11 mouse cellular contexts compared by ENCODE assay signal in the genomic region with DNA sequence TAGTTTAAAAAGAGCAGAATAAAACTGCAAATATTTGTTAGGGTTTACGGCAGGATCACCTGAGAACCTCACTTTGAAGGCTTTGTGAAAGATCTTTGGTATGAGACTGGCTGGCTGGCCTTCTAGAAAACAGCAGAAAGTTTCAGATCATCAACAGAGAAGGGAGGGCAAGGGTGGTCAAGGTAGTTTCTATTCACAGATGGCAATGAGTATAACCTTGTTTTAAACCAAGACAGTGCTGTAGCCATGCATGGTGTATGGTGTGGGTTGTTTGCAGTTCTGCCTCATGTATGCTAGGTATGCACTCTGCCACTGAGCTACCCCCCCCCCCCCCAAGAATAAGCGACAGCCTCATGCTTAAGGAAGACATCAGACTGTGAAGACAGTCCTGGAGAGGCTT. TPM values are rescaled to one million over a fixed set of nuclear protein-coding genes. Genes with fewer than 3 reads are reported as not detected.
DNase-seq lines count a peak whose midpoint lies in the region; ATAC-seq and TF ChIP-seq lines count a peak whose summit lies in the region.
"Had no signal": no experiment of that assay in that cellular context is flagged by ENCODE, and none has a peak within 500 bp of the region (broad histone marks: within the 10 kb centered on the region; RNA-seq: fewer than 3 reads in every experiment).

No protein-coding gene starts in this region.

- no peaks in the 10 kb centered on the region for H3K27me3 ChIP-seq in heart, adult 2 months (ENCODE audit: control insufficient read depth, insufficient read depth, low read length)
- H3K27me3 ChIP-seq in embryonic facial prominence, embryonic 14.5 days (replicated peaks; ENCODE audit: control insufficient read depth, insufficient read depth, low read length): no peaks in the 10 kb centered on the region
- H3K27me3 ChIP-seq in limb, embryonic 14.5 days (ENCODE audit: control insufficient read depth, insufficient read depth, low read length): no peaks in the 10 kb centered on the region

- 21% methylated on average over 2 of the region's 2 CpGs for WGBS in heart, adult 2 months
- WGBS in embryonic facial prominence, embryonic 14.5 days: 63% methylated on average over 2 of the region's 2 CpGs
- 62% methylated on average over 2 of the region's 2 CpGs for WGBS in limb, embryonic 14.5 days

- H3K9me3 ChIP-seq in embryonic facial prominence, embryonic 14.5 days (ENCODE audit: control insufficient read depth, low read length): no peaks in the 10 kb centered on the region
- no peaks in the 10 kb centered on the region for H3K9me3 ChIP-seq in limb, embryonic 14.5 days (ENCODE audit: control insufficient read depth, low read length)

- DNase-seq in heart, adult 2 months: no peak
- DNase-seq in heart, adult 8-10 months (ENCODE audit: low spot score): no peak
- peak; percentile 44 for DNase-seq in 3T3-L1 (ENCODE audit: low read depth, low spot score)
- DNase-seq in embryonic facial prominence, embryonic 14.5 days (ENCODE audit: low spot score): no peak
- no peak for DNase-seq in limb, embryonic 14.5 days (ENCODE audit: low spot score)
- no peak for DNase-seq in cerebellum, postnatal 4 days (ENCODE audit: low spot score in 2 of 2)
- no peak for DNase-seq in embryo, embryonic 9.5 days (ENCODE audit: extremely low spot score)
- DNase-seq: adrenal gland, postnatal 10 days; layer of hippocampus, adult 9-11 months; thymus, adult 2 months had no signal

- H3K79me2 ChIP-seq in heart, adult 2 months (replicated peaks; ENCODE audit: control insufficient read depth, insufficient read depth, low read length): peaks cover 8% of the 10 kb centered on the region

- TF ChIP-seq EP300 in heart, adult 2 months (IDR thresholded peaks at IDR 0.05; ENCODE audit: insufficient read depth, low read depth, low read length): no peak

- H3K36me3 ChIP-seq in heart, adult 2 months (ENCODE audit: control insufficient read depth, insufficient read depth, low read length): peaks cover 25% of the 10 kb centered on the region
- H3K36me3 ChIP-seq in embryonic facial prominence, embryonic 14.5 days (ENCODE audit: control insufficient read depth, insufficient read depth, low read length): peaks cover 15% of the 10 kb centered on the region
- peaks cover 17% of the 10 kb centered on the region for H3K36me3 ChIP-seq in limb, embryonic 14.5 days (ENCODE audit: control insufficient read depth, insufficient read depth, low read length)

- H3K27ac ChIP-seq in heart, adult 2 months: peak overlapping the region; percentile 100
- no peak overlapping the region for H3K27ac ChIP-seq in embryonic facial prominence, embryonic 14.5 days (replicated peaks; ENCODE audit: low read depth, low read length)
- no peak overlapping the region for H3K27ac ChIP-seq in limb, embryonic 14.5 days (replicated peaks; ENCODE audit: low read depth, low read length)

- H3K4me3 ChIP-seq in heart, adult 2 months: peak overlapping the region; percentile 65
- peak overlapping the region; percentile 96 for H3K4me3 ChIP-seq in embryonic facial prominence, embryonic 14.5 days (ENCODE audit: low read depth, low read length)
- H3K4me3 ChIP-seq in limb, embryonic 14.5 days (replicated peaks; ENCODE audit: low read length): peak overlapping the region; percentile 84

- no peak for ATAC-seq in embryonic facial prominence, embryonic 14.5 days (ENCODE audit: low read depth)
- ATAC-seq in limb, embryonic 14.5 days (ENCODE audit: low FRiP score, low read depth): no peak
- no peak for ATAC-seq in megakaryocyte progenitor cell, adult 5-6 weeks (replicated peaks; ENCODE audit: poor library complexity)

- peaks cover 18% of the 10 kb centered on the region for H3K4me1 ChIP-seq in heart, adult 2 months (ENCODE audit: control insufficient read depth, insufficient read depth, low read length)
- peaks cover 33% of the 10 kb centered on the region for H3K4me1 ChIP-seq in embryonic facial prominence, embryonic 14.5 days (ENCODE audit: control insufficient read depth, insufficient read depth, low read length)
- peaks cover 28% of the 10 kb centered on the region for H3K4me1 ChIP-seq in limb, embryonic 14.5 days (ENCODE audit: control insufficient read depth, insufficient read depth, low read length)

- peak overlapping the region; percentile 71 for H3K9ac ChIP-seq in heart, adult 2 months (ENCODE audit: low read depth, low read length)
- H3K9ac ChIP-seq in embryonic facial prominence, embryonic 14.5 days (ENCODE audit: low read depth, low read length): peak overlapping the region; percentile 51
- H3K9ac ChIP-seq in limb, embryonic 14.5 days (ENCODE audit: low read depth, low read length, severe bottlenecking): no peak overlapping the region

- intact Hi-C loops in heart, adult 2 months (cut with DNase I): loop anchor here (5.0 kb wide), 1 partner anchor 182 kb away; the partner anchor contains the start of gene Lpin2

- no peak for TF ChIP-seq POLR2A in heart, adult 2 months (IDR thresholded peaks at IDR 0.05; ENCODE audit: insufficient read depth, low read depth, low read length)
- no peak for TF ChIP-seq POLR2A in limb, embryonic 14.5 days (IDR thresholded peaks at IDR 0.05; ENCODE audit: borderline replicate concordance, extremely low read depth, insufficient read depth, insufficient read length)

- peak overlapping the region; percentile 74 for H3K4me2 ChIP-seq in embryonic facial prominence, embryonic 14.5 days (ENCODE audit: low read depth, low read length)
- peak overlapping the region; percentile 66 for H3K4me2 ChIP-seq in limb, embryonic 14.5 days (replicated peaks; ENCODE audit: low read depth, low read length, severe bottlenecking)

- no peak for TF ChIP-seq CTCF in heart, adult 2 months (IDR thresholded peaks at IDR 0.05)

RNA-seq across cellular contexts. Expression of gene Myom1, which starts 2.2 kb away (rescaled TPM):
- 1,000 to 10,000 TPM in 1 of 2 experiments, 100 to 1,000 TPM in 1; 865 to 1,030 TPM for total RNA-seq in heart, adult 2 months (2021)
- 222 and 381 TPM in 2 replicates for polyA plus RNA-seq in heart, adult 2 months (2012; rRNA removed)
- 1,000 to 10,000 TPM; 1,005 to 1,153 (median 1,086) TPM for total RNA-seq in heart, adult 8-10 months (2022)
- polyA plus RNA-seq in embryonic facial prominence, embryonic 14.5 days (2014; fragmentation: Nextera tagmentation; extraction: Ambion mirVana): 53.1 and 61.5 TPM in 2 replicates
- 20.8 and 29.6 TPM in 2 replicates for polyA plus RNA-seq in limb, embryonic 14.5 days (2012; rRNA removed)
- 22.6 and 33.2 TPM in 2 replicates for polyA plus RNA-seq in limb, embryonic 14.5 days (2014; fragmentation: Nextera tagmentation; extraction: Ambion mirVana)
- total RNA-seq in megakaryocyte progenitor cell, adult 5-6 weeks (2015): 0.20 and 0.30 TPM in 2 replicates
- 0.33 and 0.34 TPM in 2 replicates for total RNA-seq in megakaryocyte progenitor cell, adult 5-6 weeks (2017)

RNA-seq across cellular contexts. Expression of gene Myl12a, which starts 2.4 kb away (rescaled TPM):
- 1,000 to 10,000 TPM in 1 of 2 experiments, 100 to 1,000 TPM in 1; 822 to 1,002 TPM for total RNA-seq in heart, adult 2 months (2021)
- 617 and 695 TPM in 2 replicates for polyA plus RNA-seq in heart, adult 2 months (2012; rRNA removed)
- 1,000 to 10,000 TPM in 3 of 4 experiments, 100 to 1,000 TPM in 1; 878 to 1,206 (median 1,167) TPM for total RNA-seq in heart, adult 8-10 months (2022)
- 690 and 724 TPM in 2 replicates for polyA plus RNA-seq in embryonic facial prominence, embryonic 14.5 days (2014; fragmentation: Nextera tagmentation; extraction: Ambion mirVana)
- polyA plus RNA-seq in limb, embryonic 14.5 days (2012; rRNA removed): 361 and 386 TPM in 2 replicates
- polyA plus RNA-seq in limb, embryonic 14.5 days (2014; fragmentation: Nextera tagmentation; extraction: Ambion mirVana): 718 and 721 TPM in 2 replicates
- 307 and 338 TPM in 2 replicates for total RNA-seq in megakaryocyte progenitor cell, adult 5-6 weeks (2015)
- total RNA-seq in megakaryocyte progenitor cell, adult 5-6 weeks (2017): 150 and 188 TPM in 2 replicates

Comparison
In these comparisons a context has a peak if more than half of its experiments do, and no peak if none do; other contexts are left out.
1. RNA of gene Myom1, which starts 2.2 kb away (total RNA-seq): 1,005 to 1,153 TPM in heart, adult 8-10 months and 865 to 1,030 TPM in heart, adult 2 months; 0.20 to 0.34 TPM in megakaryocyte progenitor cell, adult 5-6 weeks; every median in the first group is over 100 times any median in the second.
2. Peak in every context shown above with its lines, with median percentiles within 50 percentile points of each other: H3K4me3 ChIP-seq.